Mouse (Mus musculus) heart, adult 2 months (tissue): ENCODE measurements around the gene Phlpp2. TPM values are rescaled to one million over a fixed set of nuclear protein-coding genes. Genes with fewer than 3 reads are reported as not detected.

ENCODE experiments used
- DNase-seq, 2 experiments: peaks; one replicate each; pipeline ENCODE4 v3.0.0; 2021
- H3K27ac ChIP-seq: fragments of 200-600 bp; 2 replicates; pipeline ENCODE4 v1.8.1; 2022
- H3K27me3 ChIP-seq: fragments of 200-500 bp; 2 replicates; pipeline ENCODE4 v1.6.1; 2012; ENCODE audit warnings: mild to moderate bottlenecking, low read length, inconsistent platforms, mixed read lengths; ENCODE audit not compliant: control insufficient read depth, insufficient read depth
- H3K36me3 ChIP-seq: fragments of 200-500 bp; 2 replicates; pipeline ENCODE4 v1.6.1; 2012; ENCODE audit warnings: low read length, inconsistent platforms; ENCODE audit not compliant: control insufficient read depth, insufficient read depth
- H3K4me1 ChIP-seq: fragments of 200-500 bp; 2 replicates; pipeline ENCODE4 v1.6.1; 2011; ENCODE audit warnings: low read length; ENCODE audit not compliant: control insufficient read depth, insufficient read depth
- H3K4me3 ChIP-seq: fragments of 200-600 bp; 2 replicates; pipeline ENCODE4 v1.8.1; 2022
- H3K79me2 ChIP-seq: fragments of 200-500 bp; replicated peaks from 2 replicates; pipeline ENCODE4 v1.6.1; 2012; ENCODE audit warnings: mild to moderate bottlenecking, inconsistent platforms, low read length, moderate library complexity, mixed read lengths; ENCODE audit not compliant: control insufficient read depth, insufficient read depth
- H3K9ac ChIP-seq: fragments of 200-500 bp; 2 replicates; pipeline ENCODE4 v1.6.1; 2012; ENCODE audit warnings: low read depth, mild to moderate bottlenecking, control low read depth, inconsistent platforms, low read length, mixed read lengths
- CTCF ChIP-seq: fragments of 200-600 bp; IDR thresholded peaks from 2 replicates; pipeline ENCODE4 v1.8.1; 2022; ENCODE audit warnings: antibody characterized with exemption, mild to moderate bottlenecking, moderate library complexity
- EP300 ChIP-seq: fragments of 200-500 bp; IDR thresholded peaks from 2 replicates; pipeline ENCODE4 v1.6.1; 2011; ENCODE audit warnings: low read depth, low read length, control low read depth; ENCODE audit not compliant: insufficient read depth
- POLR2A ChIP-seq: fragments of 200-500 bp; IDR thresholded peaks from 2 replicates; pipeline ENCODE4 v1.6.1; 2011; ENCODE audit warnings: mild to moderate bottlenecking, low read depth, low read length, control low read depth; ENCODE audit not compliant: insufficient read depth
- WGBS: fragments of 180-500 bp; shearing (Covaris S2); methylation state at CpG from one replicate; pipeline ENCODE4 v1.1.7; 2018; 5-methylcytosine and 5-hydroxymethylcytosine counted together
- intact Hi-C: fragments of 180-260 bp; cut with DNase I; formaldehyde crosslinking; loops from one replicate; pipeline ENCODE4 v1.15.1; 2025
- polyA plus RNA-seq: library from polyadenylated mRNA; depleted of rRNA; stranded (reverse); fragments of >200 nt; gene quantifications from 2 replicates; pipeline ENCODE4 v1.2.3, GENCODE M21; 2012
- total RNA-seq, 2 experiments: library from RNA; stranded (reverse); gene quantifications; 2 replicates each; pipeline ENCODE4 v1.2.3; 2021

Gene Phlpp2
- total and polyA plus RNA-seq, 3 experiments: 2.1 to 4.6 (median 3.2) TPM

GRCm38 (mm10) chr8:109889211-109889610, 20.9 kb downstream of the Phlpp2 start:
- WGBS: 100% methylated on average over 1 of the region's 1 CpGs
- H3K27me3 ChIP-seq: no peaks in the 10 kb centered on the region
- no peak overlapping the region for H3K4me3 ChIP-seq
- no peaks in the 10 kb centered on the region for H3K36me3 ChIP-seq
- H3K27ac ChIP-seq: no peak overlapping the region
- H3K9ac ChIP-seq: no peak overlapping the region
- no peak for DNase-seq
- intact Hi-C loops: no loop called here
- TF ChIP-seq EP300: no peak
- no peak for TF ChIP-seq CTCF
- no peak for TF ChIP-seq POLR2A
- no peaks in the 10 kb centered on the region for H3K79me2 ChIP-seq
- H3K4me1 ChIP-seq: no peaks in the 10 kb centered on the region

- Histone ChIP-seq H3K27me3 (no peaks in the 10 kb centered on the region), H3K79me2 (no peaks in the 10 kb centered on the region), H3K27ac (no peak overlapping the region), H3K4me3 (no peak overlapping the region), H3K4me1 (no peaks in the 10 kb centered on the region), H3K36me3 (no peaks in the 10 kb centered on the region), H3K9ac (no peak overlapping the region)
- WGBS: 100% methylated on average over 3 of the region's 3 CpGs
- TF ChIP-seq POLR2A: no peak
- intact Hi-C loops: no loop called here
- no peak for DNase-seq
Measured at GRCm38 (mm10) chr8:109890794-109891585, 22.6 kb downstream of the Phlpp2 start.

- H3K27me3 ChIP-seq: no peaks in the 10 kb centered on the region
- H3K27ac ChIP-seq: no peak overlapping the region
- H3K36me3 ChIP-seq: no peaks in the 10 kb centered on the region
- no peak for TF ChIP-seq POLR2A
- TF ChIP-seq CTCF: no peak
- TF ChIP-seq EP300: no peak
- H3K79me2 ChIP-seq: no peaks in the 10 kb centered on the region
- no peak for DNase-seq
- H3K9ac ChIP-seq: no peak overlapping the region
- H3K4me3 ChIP-seq: no peak overlapping the region
- intact Hi-C loops: no loop called here
- 95% methylated on average over 1 of the region's 1 CpGs for WGBS
- H3K4me1 ChIP-seq: no peaks in the 10 kb centered on the region
Measured at GRCm38 (mm10) chr8:109894636-109895035, 26.3 kb downstream of the Phlpp2 start.

- DNase-seq: no peak
- H3K79me2 ChIP-seq: no peaks in the 10 kb centered on the region
- TF ChIP-seq EP300 (no peak), CTCF (no peak), POLR2A (no peak)
- no peak overlapping the region for H3K4me3 ChIP-seq
- H3K9ac ChIP-seq: no peak overlapping the region
- WGBS: 92% methylated on average over 12 of the region's 12 CpGs
- H3K27me3 ChIP-seq: no peaks in the 10 kb centered on the region
- no peak overlapping the region for H3K27ac ChIP-seq
- H3K36me3 ChIP-seq: no peaks in the 10 kb centered on the region
- intact Hi-C loops: no loop called here
- H3K4me1 ChIP-seq: no peaks in the 10 kb centered on the region
Measured at GRCm38 (mm10) chr8:109895355-109895754, 27.0 kb downstream of the Phlpp2 start.

GRCm38 (mm10) chr8:109902379-109902778, 34.0 kb downstream of the Phlpp2 start:
- no peaks in the 10 kb centered on the region for H3K4me1 ChIP-seq
- no peaks in the 10 kb centered on the region; the same call in 1 of the 2 replicates for H3K36me3 ChIP-seq
- no peak overlapping the region for H3K27ac ChIP-seq
- H3K9ac ChIP-seq: no peak overlapping the region
- intact Hi-C loops: no loop called here
- no peak overlapping the region for H3K4me3 ChIP-seq
- no peak for TF ChIP-seq CTCF
- no peak for TF ChIP-seq POLR2A
- TF ChIP-seq EP300: no peak
- H3K27me3 ChIP-seq: no peaks in the 10 kb centered on the region
- H3K79me2 ChIP-seq: no peaks in the 10 kb centered on the region
- no peak for DNase-seq

- intact Hi-C loops: no loop called here
- WGBS: 70% methylated on average over 10 of the region's 10 CpGs
- no peak for TF ChIP-seq EP300
- TF ChIP-seq POLR2A: no peak
- TF ChIP-seq CTCF: no peak
Measured at GRCm38 (mm10) chr8:109903909-109904469, 35.6 kb downstream of the Phlpp2 start.

More at GRCm38 (mm10) chr8:109903909-109904469, 35.6 kb downstream of the Phlpp2 start:
- DNase-seq: no peak
- Histone ChIP-seq H3K79me2 (no peaks in the 10 kb centered on the region), H3K4me3 (no peak overlapping the region), H3K36me3 (no peaks in the 10 kb centered on the region; the same call in 1 of the 2 replicates), H3K27me3 (no peaks in the 10 kb centered on the region), H3K9ac (no peak overlapping the region), H3K4me1 (no peaks in the 10 kb centered on the region), H3K27ac (no peak overlapping the region)
